Mouse (Mus musculus) limb, embryonic 13.5 days (tissue): Measurements from ENCODE around the gene Lrrc29. TPM values are rescaled to one million over a fixed set of nuclear protein-coding genes. Genes with fewer than 3 reads are reported as not detected.
A peak's percentile ranks its signal among the peaks of the same experiment; 100 is the strongest.

Experiments
- ATAC-seq: fragments of 200-750 bp; cut with Nextera tagmentation; 2 replicates; pipeline ENCODE4 v1.8.0; 2017; ENCODE audit warnings: low read depth, moderate number of reproducible peaks, moderate TSS enrichment; ENCODE audit not compliant: low FRiP score
- H3K27ac ChIP-seq: fragments of 300-500 bp; sonication (generic); 2 replicates; pipeline ENCODE4 v1.5.1; 2015; ENCODE audit warnings: inconsistent platforms, mild to moderate bottlenecking, moderate library complexity
- H3K27me3 ChIP-seq: fragments of 300-500 bp; sonication (generic); 2 replicates; pipeline ENCODE4 v1.6.1; 2015; ENCODE audit warnings: mild to moderate bottlenecking, inconsistent platforms
- H3K36me3 ChIP-seq: fragments of 300-500 bp; sonication (generic); 2 replicates; pipeline ENCODE4 v1.6.1; 2015; ENCODE audit warnings: inconsistent platforms, mild to moderate bottlenecking, moderate library complexity
- H3K4me1 ChIP-seq: fragments of 300-500 bp; sonication (generic); 2 replicates; pipeline ENCODE4 v1.6.1; 2015; ENCODE audit warnings: inconsistent platforms
- H3K4me2 ChIP-seq: fragments of 300-500 bp; sonication (generic); replicated peaks from 2 replicates; pipeline ENCODE4 v1.6.1; 2015; ENCODE audit warnings: inconsistent platforms, mild to moderate bottlenecking, moderate library complexity
- H3K4me3 ChIP-seq: fragments of 300-500 bp; sonication (generic); 2 replicates; pipeline ENCODE4 v1.5.1; 2015; ENCODE audit warnings: moderate library complexity, mild to moderate bottlenecking, inconsistent platforms
- H3K9ac ChIP-seq: fragments of 300-500 bp; sonication (generic); 2 replicates; pipeline ENCODE4 v1.6.1; 2015; ENCODE audit warnings: mild to moderate bottlenecking, inconsistent platforms
- H3K9me3 ChIP-seq: fragments of 300-500 bp; sonication (generic); 2 replicates; pipeline ENCODE4 v1.6.1; 2016; ENCODE audit warnings: inconsistent platforms
- WGBS: fragments of 180-500 bp; shearing (Covaris S2); methylation state at CpG from one replicate; pipeline ENCODE4 v1.1.7; 2015; 5-methylcytosine and 5-hydroxymethylcytosine counted together
- polyA plus RNA-seq: library from polyadenylated mRNA; unstranded; fragments of >200 nt; fragmentation: Nextera tagmentation; extraction: Ambion mirVana; gene quantifications from 2 replicates; pipeline ENCODE4 v1.2.1, GENCODE M21; 2015

Gene Lrrc29
- polyA plus RNA-seq, 1 experiment from 2014 or later, result 1.8 TPM

- H3K36me3 ChIP-seq, result peaks cover 18% of the 10 kb centered on the region
- H3K9ac ChIP-seq, result peak overlapping the region; percentile 40; the same call in 1 of the 2 replicates
- peaks cover 68% of the 10 kb centered on the region for H3K27me3 ChIP-seq
- H3K4me3 ChIP-seq, result peak overlapping the region; percentile 27
- H3K27ac ChIP-seq, result no peak overlapping the region
- ATAC-seq, result peak; percentile 52; the same call in 1 of the 2 replicates
- H3K4me2 ChIP-seq, result peak overlapping the region; percentile 58
- peaks cover 25% of the 10 kb centered on the region for H3K4me1 ChIP-seq
- WGBS, result 4% methylated on average over 28 of the region's 28 CpGs
- H3K9me3 ChIP-seq, result no peaks in the 10 kb centered on the region
Measured at GRCm38 (mm10) chr8:105278911-105279334, 47.2 kb downstream of the Lrrc29 start.

GRCm38 (mm10) chr8:105276292-105277120 is 49.6 kb downstream of the Lrrc29 start:
- 4% methylated on average over 30 of the region's 30 CpGs for WGBS
- Histone ChIP-seq H3K4me3 (peak overlapping the region; percentile 49), H3K4me1 (peaks cover 25% of the 10 kb centered on the region), H3K36me3 (peaks cover 3% of the 10 kb centered on the region), H3K27me3 (peaks cover 93% of the 10 kb centered on the region), H3K9me3 (no peaks in the 10 kb centered on the region), H3K4me2 (peak overlapping the region; percentile 77), H3K27ac (no peak overlapping the region), H3K9ac (peak overlapping the region; percentile 63)
- ATAC-seq, result peak; percentile 66

DNA sequence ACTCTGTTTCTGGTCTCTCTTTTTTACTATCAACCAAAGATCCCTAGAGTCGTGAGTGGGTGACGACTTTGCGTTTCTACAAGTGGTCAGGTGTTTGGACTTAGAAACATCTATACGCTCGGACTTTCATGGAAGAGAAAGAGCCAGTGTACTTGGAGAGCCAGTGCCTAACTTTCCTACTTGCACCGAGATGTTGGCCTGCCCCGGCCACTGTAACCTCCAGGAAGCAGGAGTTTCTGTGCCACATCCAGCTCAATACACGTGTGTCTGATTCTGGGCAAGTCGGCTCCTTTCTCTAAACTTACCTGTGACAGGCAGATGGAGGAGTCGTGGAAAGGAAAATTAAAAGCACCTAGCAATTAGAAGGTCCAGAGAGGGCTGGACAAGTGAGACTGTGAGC is 50.2 kb downstream of the Lrrc29 start, which contains the start of gene Nol3:
TSS of gene Nol3 (plus strand) at position 301 of the 400 bp plus-strand sequence.
- WGBS, result 4% methylated on average over 10 of the region's 10 CpGs
- H3K4me2 ChIP-seq, result peak within 1 kb of the TSS; percentile 77
- peaks cover 99% of the 10 kb centered on the region for H3K27me3 ChIP-seq
- H3K36me3 ChIP-seq, result no peaks in the 10 kb centered on the region
- peaks cover 27% of the 10 kb centered on the region for H3K4me1 ChIP-seq
- no peaks in the 10 kb centered on the region for H3K9me3 ChIP-seq
- no peak within 1 kb of the TSS for H3K27ac ChIP-seq
- ATAC-seq, result no peak
- peak within 1 kb of the TSS; percentile 63 for H3K9ac ChIP-seq
- H3K4me3 ChIP-seq, result peak within 1 kb of the TSS; percentile 49

GRCm38 (mm10) chr8:105275387-105275786 is 50.7 kb downstream of the Lrrc29 start:
- Histone ChIP-seq H3K27me3 (peaks cover 100% of the 10 kb centered on the region), H3K4me1 (peaks cover 31% of the 10 kb centered on the region), H3K4me3 (peak overlapping the region; percentile 49; the same call in 1 of the 2 replicates), H3K4me2 (peak overlapping the region; percentile 77), H3K36me3 (no peaks in the 10 kb centered on the region), H3K9ac (no peak overlapping the region), H3K27ac (no peak overlapping the region), H3K9me3 (no peaks in the 10 kb centered on the region)
- no peak for ATAC-seq
- WGBS, result 5% methylated on average over 10 of the region's 11 CpGs

GRCm38 (mm10) chr8:105270916-105271186 is 55.2 kb downstream of the Lrrc29 start:
- Histone ChIP-seq H3K27me3 (peaks cover 100% of the 10 kb centered on the region), H3K9me3 (0 out of 2 replicates have a peak, but pooled peaks cover 4% of the 10 kb centered on the region), H3K36me3 (no peaks in the 10 kb centered on the region), H3K4me2 (peak overlapping the region; percentile 87), H3K9ac (peak overlapping the region; percentile 25; the same call in 1 of the 2 replicates), H3K4me1 (peaks cover 40% of the 10 kb centered on the region), H3K27ac (no peak overlapping the region), H3K4me3 (peak overlapping the region; percentile 15)
- no peak for ATAC-seq
- 2% methylated on average over 11 of the region's 11 CpGs for WGBS

- no peaks in the 10 kb centered on the region for H3K36me3 ChIP-seq
- H3K27ac ChIP-seq, result no peak overlapping the region
- H3K4me3 ChIP-seq, result peak overlapping the region; percentile 52
- H3K9ac ChIP-seq, result peak overlapping the region; percentile 62; the same call in 1 of the 2 replicates
- WGBS, result 3% methylated on average over 39 of the region's 39 CpGs
- ATAC-seq, result no peak
- H3K27me3 ChIP-seq, result peaks cover 99% of the 10 kb centered on the region
- peaks cover 35% of the 10 kb centered on the region for H3K4me1 ChIP-seq
- 0 out of 2 replicates have a peak, but pooled peaks cover 4% of the 10 kb centered on the region for H3K9me3 ChIP-seq
- H3K4me2 ChIP-seq, result peak overlapping the region; percentile 87
Measured at GRCm38 (mm10) chr8:105270101-105270915, 55.8 kb downstream of the Lrrc29 start.

DNA sequence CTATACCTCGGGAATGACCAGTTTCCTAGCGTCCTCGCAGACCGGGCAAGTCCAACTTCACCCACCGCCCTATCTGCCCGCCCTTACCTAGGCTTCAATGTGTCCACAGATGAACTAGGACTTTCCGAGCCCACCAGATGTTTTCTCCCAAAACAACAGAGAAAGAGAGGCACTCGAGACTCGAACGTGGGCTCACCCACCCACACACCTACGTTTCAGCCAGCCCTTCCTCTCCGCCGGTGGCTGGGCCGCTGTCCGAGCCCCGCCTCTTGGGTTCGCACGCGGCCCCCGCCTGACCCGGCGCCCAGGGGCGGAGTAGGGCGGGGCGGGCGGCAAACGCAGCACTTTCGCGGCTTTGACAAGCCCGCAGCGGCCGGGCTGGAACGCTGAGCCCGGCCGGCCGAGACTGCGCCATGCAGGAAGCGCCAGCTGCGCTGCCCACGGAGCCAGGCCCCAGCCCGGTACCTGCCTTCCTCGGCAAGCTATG is 56.6 kb downstream of the Lrrc29 start, which contains the start of gene Hsf4:
TSS of gene Hsf4 (plus strand) at position 341 of the 487 bp plus-strand sequence.
- peaks cover 96% of the 10 kb centered on the region for H3K27me3 ChIP-seq
- H3K27ac ChIP-seq, result no peak within 1 kb of the TSS
- H3K4me2 ChIP-seq, result peak within 1 kb of the TSS; percentile 87
- H3K9ac ChIP-seq, result peak within 1 kb of the TSS; percentile 62
- H3K9me3 ChIP-seq, result 0 out of 2 replicates have a peak, but pooled peaks cover 4% of the 10 kb centered on the region
- no peaks in the 10 kb centered on the region for H3K36me3 ChIP-seq
- under 1% methylated on average over 42 of the region's 42 CpGs for WGBS
- ATAC-seq, result no peak
- H3K4me3 ChIP-seq, result peak within 1 kb of the TSS; percentile 52
- H3K4me1 ChIP-seq, result peaks cover 40% of the 10 kb centered on the region

DNA sequence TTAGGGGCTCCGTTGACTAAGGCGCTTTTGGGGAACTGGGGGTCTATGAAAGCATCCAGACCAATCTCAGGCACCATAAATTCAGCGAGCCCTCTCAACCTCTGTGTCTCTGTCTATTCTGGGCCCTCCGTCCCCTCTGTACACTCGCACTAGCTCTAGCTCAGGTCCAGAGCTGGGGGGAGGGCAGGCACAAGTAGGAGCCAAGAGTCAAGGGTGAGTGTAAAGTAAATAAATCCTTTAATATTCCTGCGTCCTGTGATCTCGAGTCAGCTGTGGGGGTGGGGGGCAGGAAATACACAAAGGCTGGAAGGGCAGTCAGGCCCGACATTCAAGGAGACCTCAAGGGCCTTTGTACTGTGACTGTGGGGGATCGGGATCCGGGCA is 57.0 kb downstream of the Lrrc29 start:
- H3K4me3 ChIP-seq, result peak overlapping the region; percentile 52
- H3K4me1 ChIP-seq, result peaks cover 40% of the 10 kb centered on the region
- no peak overlapping the region for H3K27ac ChIP-seq
- 0 out of 2 replicates have a peak, but pooled peaks have one; percentile 1 for ATAC-seq
- peak overlapping the region; percentile 87 for H3K4me2 ChIP-seq
- 2% methylated on average over 10 of the region's 10 CpGs for WGBS
- peaks cover 94% of the 10 kb centered on the region for H3K27me3 ChIP-seq
- H3K9me3 ChIP-seq, result 0 out of 2 replicates have a peak, but pooled peaks cover 4% of the 10 kb centered on the region
- H3K9ac ChIP-seq, result peak overlapping the region; percentile 62
- H3K36me3 ChIP-seq, result no peaks in the 10 kb centered on the region

DNA sequence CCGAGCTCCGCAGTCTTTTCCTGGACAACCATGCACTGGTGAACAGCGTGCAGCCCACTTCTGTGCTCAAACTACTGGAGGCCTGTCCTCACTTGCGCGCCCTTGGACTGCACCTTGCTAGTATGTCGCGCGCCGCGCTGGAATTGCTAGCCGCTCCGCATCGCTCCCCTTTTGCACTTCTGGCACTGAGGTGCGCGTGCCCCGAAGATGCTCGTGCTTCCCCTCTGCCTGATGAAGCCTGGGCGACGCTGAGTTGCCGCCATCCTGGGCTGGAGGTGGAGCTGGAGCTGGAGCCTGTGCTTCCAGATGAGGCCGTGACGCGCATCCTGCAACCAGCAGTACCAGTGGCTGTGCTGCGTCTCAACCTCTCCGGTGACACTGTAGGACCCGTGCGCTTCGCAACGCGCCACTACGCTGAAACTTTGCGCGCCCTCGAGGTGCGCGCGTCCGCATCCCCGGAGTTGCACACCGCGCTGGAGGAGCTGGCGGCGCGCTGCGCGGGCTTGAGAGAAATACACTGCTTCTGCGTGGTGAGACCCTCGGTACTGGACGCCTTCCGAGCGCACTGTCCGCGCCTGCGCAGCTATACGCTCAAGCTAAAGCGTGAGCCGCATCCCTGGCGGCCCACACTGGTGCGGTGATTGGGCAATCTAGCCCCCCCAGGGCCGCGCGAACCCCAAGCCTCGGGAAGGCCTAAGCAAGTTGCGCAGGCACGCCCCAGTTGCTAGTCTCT is 57.6 kb downstream of the Lrrc29 start:
- Histone ChIP-seq H3K4me3 (peak overlapping the region; percentile 52), H3K4me1 (peaks cover 40% of the 10 kb centered on the region), H3K4me2 (peak overlapping the region; percentile 87), H3K27me3 (peaks cover 94% of the 10 kb centered on the region), H3K9ac (peak overlapping the region; percentile 62), H3K27ac (no peak overlapping the region), H3K36me3 (no peaks in the 10 kb centered on the region), H3K9me3 (0 out of 2 replicates have a peak, but pooled peaks cover 4% of the 10 kb centered on the region)
- peak; percentile 66 for ATAC-seq
- under 1% methylated on average over 65 of the region's 65 CpGs for WGBS

DNA sequence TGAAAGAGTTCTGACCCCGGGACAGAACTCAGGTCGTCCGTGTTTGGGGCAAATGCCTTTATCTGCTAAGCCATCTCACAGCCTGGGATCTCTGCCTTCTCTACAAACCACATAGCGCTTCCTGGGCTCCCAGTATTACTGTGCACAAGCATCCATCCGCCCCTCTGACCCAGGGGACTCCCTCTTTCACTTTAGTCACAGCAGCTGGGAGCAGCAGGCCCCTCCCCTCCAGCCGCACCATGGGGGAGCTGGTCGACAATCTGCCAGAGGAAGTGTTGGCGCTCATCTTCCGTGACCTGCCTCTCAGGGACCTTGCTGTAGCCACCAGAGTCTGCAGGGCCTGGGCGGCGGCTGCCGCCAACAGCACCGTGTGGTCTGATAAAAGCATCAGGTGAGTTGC is 59.3 kb downstream of the Lrrc29 start:
- H3K36me3 ChIP-seq, result no peaks in the 10 kb centered on the region
- WGBS, result 18% methylated on average over 13 of the region's 13 CpGs
- H3K4me1 ChIP-seq, result peaks cover 40% of the 10 kb centered on the region
- H3K27me3 ChIP-seq, result peaks cover 90% of the 10 kb centered on the region
- no peak for ATAC-seq
- no peak overlapping the region for H3K4me3 ChIP-seq
- H3K4me2 ChIP-seq, result no peak overlapping the region
- no peak overlapping the region for H3K27ac ChIP-seq
- 0 out of 2 replicates have a peak, but pooled peaks cover 4% of the 10 kb centered on the region for H3K9me3 ChIP-seq
- H3K9ac ChIP-seq, result no peak overlapping the region

GRCm38 (mm10) chr8:105265128-105265527 is 61.0 kb downstream of the Lrrc29 start:
- Histone ChIP-seq H3K36me3 (no peaks in the 10 kb centered on the region), H3K4me3 (peak overlapping the region; percentile 69)

More at GRCm38 (mm10) chr8:105265128-105265527, 61.0 kb downstream of the Lrrc29 start:
- H3K9ac ChIP-seq, result peak overlapping the region; percentile 76; the same call in 1 of the 2 replicates
- peaks cover 9% of the 10 kb centered on the region; the same call in 1 of the 2 replicates for H3K9me3 ChIP-seq
- no peak overlapping the region for H3K27ac ChIP-seq
- H3K4me2 ChIP-seq, result peak overlapping the region; percentile 87
- peaks cover 90% of the 10 kb centered on the region for H3K27me3 ChIP-seq
- H3K4me1 ChIP-seq, result peaks cover 31% of the 10 kb centered on the region
- no peak for ATAC-seq
- 6% methylated on average over 10 of the region's 10 CpGs for WGBS
